Mouse (Mus musculus) heart, embryonic 12.5 days (tissue): ENCODE measurements around the gene Slc8a1. TPM values are rescaled to one million over a fixed set of nuclear protein-coding genes. Genes with fewer than 3 reads are reported as not detected.

Source experiments
- ATAC-seq: fragments of 200-750 bp; cut with Nextera tagmentation; 2 replicates; pipeline ENCODE4 v1.8.0; 2017; ENCODE audit warnings: moderate TSS enrichment, moderate library complexity; ENCODE audit not compliant: insufficient number of reproducible peaks, low FRiP score
- H3K27ac ChIP-seq: fragments of 300-500 bp; sonication (generic); 2 replicates; pipeline ENCODE4 v1.5.1; 2016; ENCODE audit warnings: mild to moderate bottlenecking, moderate library complexity; ENCODE audit not compliant: poor library complexity, severe bottlenecking
- H3K27me3 ChIP-seq: fragments of 300-500 bp; sonication (generic); replicated peaks from 2 replicates; pipeline ENCODE4 v1.6.1; 2016; ENCODE audit warnings: mild to moderate bottlenecking, moderate library complexity
- H3K36me3 ChIP-seq: fragments of 300-500 bp; sonication (generic); 2 replicates; pipeline ENCODE4 v1.6.1; 2016; ENCODE audit warnings: mild to moderate bottlenecking, moderate library complexity
- H3K4me1 ChIP-seq: fragments of 300-500 bp; sonication (generic); replicated peaks from 2 replicates; pipeline ENCODE4 v1.6.1; 2016; ENCODE audit warnings: mild to moderate bottlenecking
- H3K4me2 ChIP-seq: fragments of 300-500 bp; sonication (generic); 2 replicates; pipeline ENCODE4 v1.6.1; 2016; ENCODE audit warnings: mild to moderate bottlenecking, moderate library complexity
- H3K4me3 ChIP-seq: fragments of 300-500 bp; sonication (generic); 2 replicates; pipeline ENCODE4 v1.5.1; 2016; ENCODE audit warnings: mild to moderate bottlenecking
- H3K9ac ChIP-seq: fragments of 300-500 bp; sonication (generic); 2 replicates; pipeline ENCODE4 v1.6.1; 2016; ENCODE audit warnings: mild to moderate bottlenecking, moderate library complexity
- H3K9me3 ChIP-seq: fragments of 300-500 bp; sonication (generic); replicated peaks from 2 replicates; pipeline ENCODE4 v1.6.1; 2016; ENCODE audit warnings: mild to moderate bottlenecking, moderate library complexity
- WGBS: fragments of 180-500 bp; shearing (Covaris S2); methylation state at CpG from one replicate; pipeline ENCODE4 v1.1.7; 2016; 5-methylcytosine and 5-hydroxymethylcytosine counted together
- polyA plus RNA-seq: library from polyadenylated mRNA; unstranded; fragments of >200 nt; fragmentation: Nextera tagmentation; extraction: Ambion mirVana; gene quantifications from 2 replicates; pipeline ENCODE4 v1.2.1, GENCODE M21; 2016

The Slc8a1 gene
- polyA plus RNA-seq, 1 experiment from 2014 or later = 100 TPM

- H3K27ac ChIP-seq = 0 out of 2 replicates have a peak overlapping the region, but pooled peaks have one; percentile 41
- no peak overlapping the region for H3K4me2 ChIP-seq
- H3K4me3 ChIP-seq = no peak overlapping the region
- no peaks in the 10 kb centered on the region for H3K9me3 ChIP-seq
- ATAC-seq = 0 out of 2 replicates have a peak, but pooled peaks have one; percentile 34
- peaks cover 56% of the 10 kb centered on the region for H3K36me3 ChIP-seq
- no peak overlapping the region for H3K9ac ChIP-seq
- H3K4me1 ChIP-seq = peaks cover 22% of the 10 kb centered on the region
- 68% methylated on average over 10 of the region's 10 CpGs for WGBS
- no peaks in the 10 kb centered on the region for H3K27me3 ChIP-seq
These were observed 318.2 kb downstream of the Slc8a1 start for GRCm38 (mm10) chr17:81419802-81420459.

GRCm38 (mm10) chr17:81416361-81417114 is 321.6 kb downstream of the Slc8a1 start:
- Histone ChIP-seq H3K9me3 (no peaks in the 10 kb centered on the region), H3K4me1 (peaks cover 21% of the 10 kb centered on the region), H3K4me3 (no peak overlapping the region), H3K27me3 (no peaks in the 10 kb centered on the region), H3K4me2 (no peak overlapping the region), H3K27ac (no peak overlapping the region), H3K9ac (no peak overlapping the region), H3K36me3 (peaks cover 41% of the 10 kb centered on the region)
- 77% methylated on average over 6 of the region's 6 CpGs for WGBS
- no peak for ATAC-seq

- Histone ChIP-seq H3K27ac (no peak overlapping the region), H3K9ac (no peak overlapping the region), H3K4me2 (no peak overlapping the region), H3K4me1 (0 out of 2 replicates have a peak, but pooled peaks cover 6% of the 10 kb centered on the region), H3K4me3 (no peak overlapping the region), H3K36me3 (peaks cover 38% of the 10 kb centered on the region), H3K27me3 (no peaks in the 10 kb centered on the region), H3K9me3 (no peaks in the 10 kb centered on the region)
- WGBS = 81% methylated on average over 4 of the region's 4 CpGs
- ATAC-seq = no peak
These were observed 325.4 kb downstream of the Slc8a1 start for GRCm38 (mm10) chr17:81412736-81413135.

- Histone ChIP-seq H3K36me3 (peaks cover 33% of the 10 kb centered on the region), H3K4me3 (no peak overlapping the region), H3K4me2 (no peak overlapping the region), H3K27ac (no peak overlapping the region), H3K9me3 (no peaks in the 10 kb centered on the region), H3K9ac (0 out of 2 replicates have a peak overlapping the region, but pooled peaks have one; percentile 45), H3K27me3 (no peaks in the 10 kb centered on the region), H3K4me1 (peaks cover 30% of the 10 kb centered on the region)
- 79% methylated on average over 4 of the region's 4 CpGs for WGBS
- no peak for ATAC-seq
These were observed 334.0 kb downstream of the Slc8a1 start for GRCm38 (mm10) chr17:81404225-81404624.

GRCm38 (mm10) chr17:81403121-81403520 is 335.1 kb downstream of the Slc8a1 start:
- no peak overlapping the region for H3K4me2 ChIP-seq
- H3K9ac ChIP-seq = no peak overlapping the region
- no peaks in the 10 kb centered on the region for H3K9me3 ChIP-seq
- 71% methylated on average over 4 of the region's 4 CpGs for WGBS
- H3K27ac ChIP-seq = peak overlapping the region; percentile 47
- H3K27me3 ChIP-seq = no peaks in the 10 kb centered on the region
- H3K4me1 ChIP-seq = peaks cover 30% of the 10 kb centered on the region
- no peak for ATAC-seq
- peaks cover 29% of the 10 kb centered on the region for H3K36me3 ChIP-seq
- no peak overlapping the region for H3K4me3 ChIP-seq

GRCm38 (mm10) chr17:81402636-81403035 is 335.5 kb downstream of the Slc8a1 start:
- Histone ChIP-seq H3K4me2 (no peak overlapping the region), H3K27ac (no peak overlapping the region), H3K9ac (no peak overlapping the region), H3K9me3 (no peaks in the 10 kb centered on the region), H3K4me3 (no peak overlapping the region), H3K27me3 (no peaks in the 10 kb centered on the region), H3K36me3 (peaks cover 24% of the 10 kb centered on the region), H3K4me1 (peaks cover 30% of the 10 kb centered on the region)
- ATAC-seq = no peak
- 44% methylated on average over 2 of the region's 2 CpGs for WGBS

- H3K27me3 ChIP-seq = no peaks in the 10 kb centered on the region
These were observed 337.8 kb downstream of the Slc8a1 start for GRCm38 (mm10) chr17:81400377-81400776.

GRCm38 (mm10) chr17:81397434-81397833 is 340.7 kb downstream of the Slc8a1 start:
- Histone ChIP-seq H3K36me3 (peaks cover 13% of the 10 kb centered on the region), H3K9me3 (no peaks in the 10 kb centered on the region), H3K27me3 (no peaks in the 10 kb centered on the region), H3K27ac (no peak overlapping the region), H3K9ac (no peak overlapping the region), H3K4me3 (no peak overlapping the region), H3K4me2 (no peak overlapping the region), H3K4me1 (peaks cover 10% of the 10 kb centered on the region)
- WGBS = 78% methylated on average over 1 of the region's 1 CpGs
- no peak for ATAC-seq

More at GRCm38 (mm10) chr17:81400377-81400776, 337.8 kb downstream of the Slc8a1 start:
- no peak overlapping the region for H3K9ac ChIP-seq
- peaks cover 15% of the 10 kb centered on the region; the same call in 1 of the 2 replicates for H3K36me3 ChIP-seq
- no peak overlapping the region for H3K27ac ChIP-seq
- no peaks in the 10 kb centered on the region for H3K9me3 ChIP-seq
- no peak overlapping the region for H3K4me2 ChIP-seq
- no peak overlapping the region for H3K4me3 ChIP-seq
- ATAC-seq = no peak
- WGBS = 72% methylated on average over 5 of the region's 5 CpGs
- H3K4me1 ChIP-seq = peaks cover 30% of the 10 kb centered on the region

- Histone ChIP-seq H3K4me1 (peaks cover 6% of the 10 kb centered on the region), H3K4me2 (no peak overlapping the region), H3K9ac (no peak overlapping the region), H3K27me3 (no peaks in the 10 kb centered on the region), H3K27ac (no peak overlapping the region), H3K4me3 (no peak overlapping the region), H3K36me3 (peaks cover 13% of the 10 kb centered on the region), H3K9me3 (no peaks in the 10 kb centered on the region)
- ATAC-seq = no peak
- 46% methylated on average over 2 of the region's 2 CpGs for WGBS
These were observed 344.1 kb downstream of the Slc8a1 start for GRCm38 (mm10) chr17:81394124-81394523.

GRCm38 (mm10) chr17:81393040-81393439 is 345.1 kb downstream of the Slc8a1 start:
- peaks cover 12% of the 10 kb centered on the region for H3K4me1 ChIP-seq
- H3K4me2 ChIP-seq = no peak overlapping the region
- no peak for ATAC-seq
- 69% methylated on average over 4 of the region's 4 CpGs for WGBS
- H3K9ac ChIP-seq = no peak overlapping the region
- peaks cover 24% of the 10 kb centered on the region for H3K36me3 ChIP-seq
- no peaks in the 10 kb centered on the region for H3K27me3 ChIP-seq
- no peaks in the 10 kb centered on the region for H3K9me3 ChIP-seq
- H3K27ac ChIP-seq = no peak overlapping the region
- H3K4me3 ChIP-seq = no peak overlapping the region

- Histone ChIP-seq H3K4me3 (no peak overlapping the region), H3K27me3 (no peaks in the 10 kb centered on the region), H3K9me3 (no peaks in the 10 kb centered on the region), H3K27ac (no peak overlapping the region), H3K9ac (no peak overlapping the region), H3K36me3 (peaks cover 37% of the 10 kb centered on the region), H3K4me2 (no peak overlapping the region), H3K4me1 (peaks cover 12% of the 10 kb centered on the region)
- WGBS = 88% methylated on average over 7 of the region's 7 CpGs
- no peak for ATAC-seq
These were observed 346.7 kb downstream of the Slc8a1 start for GRCm38 (mm10) chr17:81391478-81391877.
